Mouse (Mus musculus) spleen, postnatal 36 days (tissue): ENCODE measurements around the gene Htr6.

Experiments used
- DNase-seq, 2 experiments: peaks; one replicate each; pipeline ENCODE4 v3.0.0; 2022; ENCODE audit warnings: low spot score in 2 of 2, mixed read lengths in 1 of 2

Htr6 gene

GRCm38 (mm10) chr4:139075041-139075711 lies at the start of gene Htr6:
Htr6 (minus strand) TSS chr4:139075570.
- DNase-seq = no peak

DNA sequence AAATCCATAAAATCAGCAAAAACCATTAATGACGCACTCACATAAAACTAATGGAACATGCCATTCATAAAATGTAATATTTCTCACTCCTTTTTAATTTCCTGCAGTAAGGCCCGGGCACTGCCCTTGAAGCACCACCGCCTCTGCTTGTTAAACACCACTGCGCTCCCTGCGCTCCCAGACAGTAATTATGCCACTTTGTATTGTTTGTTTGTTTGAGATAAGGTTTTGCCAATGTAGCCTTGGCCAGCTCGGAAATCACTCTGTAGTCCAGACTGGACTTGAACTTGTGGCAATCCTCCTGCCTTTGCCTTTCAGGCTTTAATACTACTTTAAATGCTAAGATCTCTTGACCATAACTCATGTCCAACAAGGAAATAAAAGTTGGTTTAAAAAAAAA lies 49.6 kb upstream of the Htr6 start:
- no peak for DNase-seq

- DNase-seq = no peak
Measured at GRCm38 (mm10) chr4:139122557-139122956, 47.2 kb upstream of the Htr6 start.

DNA sequence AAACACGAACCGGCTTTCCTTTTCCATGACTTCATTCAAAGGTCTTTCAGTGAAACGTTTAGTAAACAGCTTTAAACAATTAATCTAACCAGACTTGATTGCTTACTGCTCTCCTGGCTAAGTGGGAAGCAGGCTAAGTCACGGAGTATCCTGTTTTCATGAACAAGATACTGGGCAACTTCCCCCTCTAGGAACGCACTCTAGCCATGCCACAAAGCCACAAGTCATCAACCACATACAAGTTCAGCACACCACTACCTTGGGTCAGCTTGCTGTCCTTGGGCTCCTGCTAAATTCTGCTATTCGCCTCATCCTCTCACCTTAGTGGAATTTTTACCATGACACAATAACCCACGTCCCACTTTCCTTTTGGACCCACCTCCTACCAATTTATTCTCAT lies 45.6 kb upstream of the Htr6 start:
- no peak for DNase-seq

DNA sequence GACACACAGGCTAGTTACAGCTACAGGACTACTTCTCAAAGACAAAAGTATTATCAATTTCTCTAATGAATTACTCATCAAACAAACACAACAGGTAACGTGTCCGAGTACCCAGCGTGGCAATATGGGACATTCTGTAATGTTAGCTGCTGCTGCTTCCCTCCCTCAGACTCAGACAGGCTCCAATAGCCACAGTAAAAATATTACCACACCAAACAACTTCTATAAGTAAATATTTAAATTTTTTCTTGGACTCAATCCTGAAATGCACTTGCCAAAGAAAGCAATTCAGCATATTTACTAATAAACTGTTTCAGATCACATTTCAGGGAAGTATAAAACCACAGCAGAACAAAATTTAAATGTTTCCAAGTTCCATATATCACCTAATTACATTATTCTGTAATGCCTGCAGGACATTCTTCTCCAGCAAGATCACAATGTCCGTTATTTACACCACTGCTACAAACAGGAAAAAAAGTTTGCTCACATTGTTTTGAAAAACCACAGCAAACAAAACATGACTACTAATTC lies 45.0 kb upstream of the Htr6 start:
- no peak for DNase-seq

DNA sequence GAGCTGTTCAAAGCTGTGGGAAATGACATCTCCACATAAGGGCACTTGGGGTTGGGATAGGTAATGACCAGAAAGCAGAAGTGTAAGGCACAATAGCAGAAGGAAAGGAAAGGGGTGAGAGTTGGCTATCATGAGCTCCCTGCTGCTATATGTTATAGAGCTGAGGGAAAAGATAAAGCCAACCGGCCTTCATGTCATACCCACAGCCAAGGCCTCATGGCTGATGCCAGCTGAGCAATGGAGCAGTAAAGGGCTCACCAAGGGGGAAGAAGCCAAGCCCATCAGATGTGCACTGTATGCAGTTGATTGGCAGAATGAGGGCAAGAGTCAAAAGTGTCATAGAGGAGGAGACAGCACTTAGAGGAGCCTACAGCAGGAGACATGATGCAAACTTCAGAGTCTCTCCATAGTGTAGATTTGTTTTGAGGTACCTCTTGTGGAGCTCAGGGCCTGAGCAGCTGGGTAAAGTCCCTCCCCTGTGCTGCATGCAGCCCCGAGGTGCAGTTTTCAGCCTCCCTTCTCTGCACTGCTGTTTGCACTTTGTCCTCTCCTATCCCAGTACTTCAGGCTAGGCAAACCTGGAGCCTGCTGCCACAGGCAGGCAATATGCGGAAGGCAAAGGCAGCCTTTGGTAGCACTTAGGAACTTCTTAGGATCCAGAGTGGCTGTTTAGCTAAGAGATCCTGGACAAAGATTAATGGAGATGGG lies 41.1 kb upstream of the Htr6 start:
- DNase-seq = peak; percentile 23 to 25

GRCm38 (mm10) chr4:139115721-139116120 lies 40.4 kb upstream of the Htr6 start:
- DNase-seq = no peak

GRCm38 (mm10) chr4:139112482-139112881 lies 37.1 kb upstream of the Htr6 start:
- DNase-seq = no peak

- DNase-seq = no peak
Measured at GRCm38 (mm10) chr4:139111421-139111820, 36.1 kb upstream of the Htr6 start.

DNA sequence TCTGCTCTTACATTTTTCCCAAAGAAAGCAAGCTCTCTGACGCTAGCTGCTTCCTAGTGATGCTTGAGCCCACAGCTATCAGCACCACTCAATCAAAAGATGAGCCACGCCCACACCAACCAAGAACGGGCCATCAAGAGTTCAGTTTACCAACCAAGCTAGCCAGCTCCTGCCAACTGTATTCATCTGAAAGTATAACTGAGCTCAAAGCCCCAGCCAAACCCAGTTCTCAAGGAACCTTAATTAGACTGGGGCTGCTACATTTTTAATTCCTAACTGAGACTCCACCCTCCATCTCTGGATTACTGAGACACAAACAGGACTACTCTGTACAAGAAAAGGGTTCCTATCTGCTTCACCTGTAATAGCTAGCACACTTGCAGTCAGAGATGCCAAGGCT lies 35.5 kb upstream of the Htr6 start:
- DNase-seq = no peak

- DNase-seq = no peak
Measured at GRCm38 (mm10) chr4:139105453-139105852, 30.1 kb upstream of the Htr6 start.

- no peak for DNase-seq
Measured at GRCm38 (mm10) chr4:139101546-139101945, 26.2 kb upstream of the Htr6 start.

DNA sequence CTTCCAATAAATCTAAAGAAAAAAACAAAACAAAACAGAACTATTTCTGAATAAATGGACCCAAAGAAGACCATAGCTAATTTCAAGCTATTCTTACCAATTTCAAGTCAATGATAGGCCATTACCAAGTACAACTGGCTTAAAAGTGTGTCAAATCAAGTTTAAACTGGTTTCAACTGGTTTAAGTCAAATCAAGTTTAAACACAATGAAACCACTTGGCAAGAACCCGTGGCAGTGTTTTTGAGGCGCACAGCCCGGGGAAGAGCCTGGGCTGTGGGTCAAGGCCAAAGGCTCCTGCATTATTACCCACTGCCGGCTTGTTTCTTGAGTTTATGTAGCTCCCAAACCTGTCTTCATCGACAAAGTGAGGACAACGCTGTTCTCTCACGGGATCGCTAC lies 25.0 kb upstream of the Htr6 start:
- no peak for DNase-seq

GRCm38 (mm10) chr4:139096201-139096600 lies 20.8 kb upstream of the Htr6 start:
- no peak for DNase-seq

- no peak for DNase-seq
Measured at GRCm38 (mm10) chr4:139095406-139095805, 20.0 kb upstream of the Htr6 start.

DNA sequence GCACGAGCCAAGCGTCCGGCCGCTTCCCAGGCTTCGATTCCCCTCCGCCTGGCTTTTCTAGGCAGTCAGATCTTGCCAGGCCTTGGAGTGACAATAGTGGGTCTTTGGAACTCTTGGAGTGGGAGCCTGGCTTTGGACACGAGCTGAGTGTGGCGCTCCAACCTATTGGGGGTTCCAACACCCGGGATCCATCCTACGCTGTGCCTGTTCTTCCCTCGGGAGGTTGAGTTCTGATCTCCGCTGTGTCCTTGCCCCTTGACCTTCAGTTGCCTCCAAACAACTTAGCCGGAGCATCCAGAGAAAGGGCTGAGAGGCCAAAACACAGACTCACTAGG lies 17.8 kb upstream of the Htr6 start:
- no peak for DNase-seq

GRCm38 (mm10) chr4:139092356-139093195 lies 17.2 kb upstream of the Htr6 start, which contains the start of gene Nbl1:
Nbl1 (minus strand) TSS chr4:139092993.
- no peak for DNase-seq

DNA sequence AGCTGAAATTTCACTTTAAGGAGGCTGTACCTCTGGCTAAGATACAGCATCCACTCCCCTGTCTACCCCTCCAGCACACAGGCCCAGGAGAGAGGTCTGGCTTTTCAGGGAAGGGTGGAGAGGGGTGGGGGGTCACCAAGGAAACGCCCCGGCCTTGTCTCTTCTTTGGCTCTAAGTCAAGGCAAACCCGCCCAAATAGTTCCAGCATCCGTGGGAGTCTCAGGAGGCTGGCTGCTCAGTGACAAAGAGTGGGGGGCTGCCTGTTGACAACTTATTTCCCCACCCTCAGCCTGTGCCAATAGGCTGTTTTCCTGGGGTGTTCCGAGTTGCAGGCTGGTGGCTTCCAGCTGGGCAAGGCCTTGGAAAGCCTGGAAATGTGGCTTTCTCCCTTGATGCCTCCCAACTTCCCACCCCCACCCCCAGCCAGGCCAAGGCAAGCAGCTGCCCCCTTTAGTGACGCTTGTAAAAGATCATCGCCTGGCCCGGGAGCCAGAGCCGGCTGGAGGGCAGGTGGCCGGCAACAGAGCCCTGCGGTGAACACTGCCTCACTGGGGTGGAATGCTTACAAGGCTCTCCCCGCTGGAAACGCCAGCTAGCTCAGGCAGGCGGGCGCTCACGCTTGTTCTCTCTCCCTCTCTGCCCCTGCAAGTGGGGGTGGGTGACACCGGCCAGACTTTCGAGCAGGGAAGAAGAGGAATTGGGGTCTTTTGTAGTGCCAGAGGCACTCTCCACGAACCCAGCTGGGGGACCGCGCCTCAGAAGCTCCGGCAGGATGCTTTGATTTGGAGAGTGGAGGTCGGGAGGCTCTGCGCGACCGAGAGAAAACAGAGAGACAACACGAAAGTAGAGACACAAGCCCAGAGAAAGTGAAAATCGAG lies 16.3 kb upstream of the Htr6 start:
- no peak for DNase-seq

DNA sequence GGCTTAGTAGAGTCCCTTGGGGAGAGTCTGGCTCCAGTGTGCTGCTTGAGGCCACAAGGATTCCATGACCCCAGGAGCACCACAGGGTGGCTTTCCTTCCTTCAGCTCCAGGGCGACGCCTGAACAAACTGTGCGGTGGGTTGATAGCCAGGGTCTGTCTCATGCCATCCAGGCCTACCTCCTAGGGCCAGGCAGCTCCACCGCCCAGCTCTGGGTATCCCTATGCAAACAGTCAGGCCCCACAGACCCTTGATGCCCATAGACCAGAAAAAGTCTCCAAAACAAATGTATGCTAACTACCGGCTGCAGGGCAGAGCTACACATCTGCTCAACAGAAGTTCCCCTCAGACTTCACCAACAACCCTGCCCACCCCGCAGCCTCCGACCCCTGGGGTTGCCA lies 15.7 kb upstream of the Htr6 start:
- no peak for DNase-seq

- no peak for DNase-seq
Measured at GRCm38 (mm10) chr4:139090303-139090940, 15.1 kb upstream of the Htr6 start.
